Mouse (Mus musculus): ENCODE measurements around the gene Tent4a.

Gene Tent4a

GRCm38 (mm10) chr13:69479906-69480305 lies 54.5 kb downstream of the Tent4a start:
- DNase-seq (ENCODE audit: low read depth, low spot score), result no peak

- DNase-seq (ENCODE audit: low read depth, low spot score), result no peak
Observed at GRCm38 (mm10) chr13:69478703-69479102, 55.7 kb downstream of the Tent4a start.

GRCm38 (mm10) chr13:69460635-69461465 lies 73.6 kb downstream of the Tent4a start:
- DNase-seq (ENCODE audit: low read depth, low spot score), result peak; percentile 18

- peak; percentile 32 for DNase-seq (ENCODE audit: low read depth, low spot score)
Observed at GRCm38 (mm10) chr13:69459657-69460458, 74.6 kb downstream of the Tent4a start.

GRCm38 (mm10) chr13:69458891-69459290 lies 75.5 kb downstream of the Tent4a start:
- no peak for DNase-seq (ENCODE audit: low read depth, low spot score)

GRCm38 (mm10) chr13:69458461-69458860 lies 76.0 kb downstream of the Tent4a start:
- no peak for DNase-seq (ENCODE audit: low read depth, low spot score)

- DNase-seq (ENCODE audit: low read depth, low spot score), result no peak
Observed at GRCm38 (mm10) chr13:69457105-69457504, 77.3 kb downstream of the Tent4a start.

- DNase-seq (ENCODE audit: low read depth, low spot score), result peak; percentile 16
Observed at GRCm38 (mm10) chr13:69456641-69457040, 77.8 kb downstream of the Tent4a start.

GRCm38 (mm10) chr13:69455476-69456175 lies 78.8 kb downstream of the Tent4a start:
- DNase-seq (ENCODE audit: low read depth, low spot score), result no peak

All from ES-CJ7 (cell line).